Mouse (Mus musculus) neutrophil, adult 5-6 weeks (primary cell): ENCODE measurements around the gene Lima1. TPM values are rescaled to one million over a fixed set of nuclear protein-coding genes. Genes with fewer than 3 reads are reported as not detected.

ENCODE experiments used
- total RNA-seq: library from RNA; stranded (forward); fragments of 200-1000 nt; gene quantifications from 2 replicates; pipeline ENCODE4 v1.2.3, GENCODE M21; 2017

Lima1 gene
- total RNA-seq, 1 experiment from 2014 or later: 2.1 TPM

Other genes with a start within 250 kb of the Lima1 start
- 6.6 and 8.5 TPM in 2 replicates for gene Racgap1, start 223.8 kb downstream of the Lima1 start, total RNA-seq
- 0.23 TPM in 1 of 2 replicates, not detected in the other for gene Asic1, start 205.1 kb downstream of the Lima1 start, total RNA-seq
- 28.9 and 29.6 TPM in 2 replicates for gene Smarcd1, start 173.3 kb downstream of the Lima1 start, total RNA-seq
- gene Gm17349, start 170.0 kb downstream of the Lima1 start, total RNA-seq: not detected in 2 replicates
- gene Gpd1, start 157.9 kb downstream of the Lima1 start, total RNA-seq: 1.1 TPM in 1 of 2 replicates, not detected in the other
- 24.1 and 29.8 TPM in 2 replicates for gene Cox14, start 149.8 kb downstream of the Lima1 start, total RNA-seq
- gene Cers5, start 102.6 kb downstream of the Lima1 start, total RNA-seq: 34.4 and 42.8 TPM in 2 replicates
- gene Fam186a, start 91.6 kb upstream of the Lima1 start, total RNA-seq: not detected in 2 replicates
- 52.7 and 58.3 TPM in 2 replicates for gene Larp4, start 94.6 kb upstream of the Lima1 start, total RNA-seq
- 43.8 and 45.3 TPM in 2 replicates for gene Dip2b, start 163.2 kb upstream of the Lima1 start, total RNA-seq